Mouse (Mus musculus) kidney, embryonic 14.5 days (tissue): ENCODE results near the gene Hoxb5. TPM values are rescaled to one million over a fixed set of nuclear protein-coding genes. Genes with fewer than 3 reads are reported as not detected.

ENCODE experiments used
- ATAC-seq: fragments of 200-750 bp; cut with Nextera tagmentation; 2 replicates; pipeline ENCODE4 v1.8.0; 2017; ENCODE audit warnings: moderate number of reproducible peaks, mild to moderate bottlenecking, moderate TSS enrichment, moderate library complexity; ENCODE audit not compliant: low FRiP score, low TSS enrichment
- H3K27ac ChIP-seq: fragments of 300-500 bp; sonication (generic); 2 replicates; pipeline ENCODE4 v1.5.1; 2014; ENCODE audit warnings: low read depth, mild to moderate bottlenecking, low read length, moderate library complexity, mixed read lengths
- H3K27me3 ChIP-seq: fragments of 300-500 bp; sonication (generic); 2 replicates; pipeline ENCODE4 v1.6.1; 2014; ENCODE audit warnings: mild to moderate bottlenecking, low read length; ENCODE audit not compliant: control insufficient read depth, insufficient read depth
- H3K36me3 ChIP-seq: fragments of 300-500 bp; sonication (generic); 2 replicates; pipeline ENCODE4 v1.6.1; 2014; ENCODE audit warnings: low read length, mixed read lengths; ENCODE audit not compliant: control insufficient read depth, insufficient read depth
- H3K4me1 ChIP-seq: fragments of 300-500 bp; sonication (generic); 2 replicates; pipeline ENCODE4 v1.6.1; 2014; ENCODE audit warnings: low read length, mixed read lengths; ENCODE audit not compliant: control insufficient read depth, insufficient read depth
- H3K4me2 ChIP-seq: fragments of 300-500 bp; sonication (generic); replicated peaks from 2 replicates; pipeline ENCODE4 v1.6.1; 2014; ENCODE audit warnings: low read depth, mild to moderate bottlenecking, low read length
- H3K4me3 ChIP-seq: fragments of 300-500 bp; sonication (generic); 2 replicates; pipeline ENCODE4 v1.5.1; 2014; ENCODE audit warnings: mild to moderate bottlenecking, low read length
- H3K9ac ChIP-seq: fragments of 300-500 bp; sonication (generic); 2 replicates; pipeline ENCODE4 v1.6.1; 2014; ENCODE audit warnings: low read depth, mild to moderate bottlenecking, low read length, moderate library complexity
- H3K9me3 ChIP-seq: fragments of 300-500 bp; sonication (generic); 2 replicates; pipeline ENCODE4 v1.6.1; 2016; ENCODE audit warnings: low read length; ENCODE audit not compliant: control insufficient read depth
- WGBS: fragments of 180-500 bp; shearing (Covaris S2); extraction: QIAGEN DNeasy Blood & Tissue Kit; methylation state at CpG from one replicate; pipeline ENCODE4 v1.1.7; 2014; 5-methylcytosine and 5-hydroxymethylcytosine counted together
- polyA plus RNA-seq: library from polyadenylated mRNA; unstranded; fragments of >200 nt; fragmentation: Nextera tagmentation; extraction: Ambion mirVana; gene quantifications from 2 replicates; pipeline ENCODE4 v1.2.1, GENCODE M21; 2014

Gene Hoxb5
- polyA plus RNA-seq, 1 experiment from 2014 or later: 24.3 TPM

- Histone ChIP-seq H3K9ac (peak overlapping the region; percentile 56; the same call in 1 of the 2 replicates), H3K36me3 (peaks cover 33% of the 10 kb centered on the region), H3K9me3 (no peaks in the 10 kb centered on the region), H3K27ac (peak overlapping the region; percentile 99), H3K4me2 (peak overlapping the region; percentile 39), H3K4me3 (peak overlapping the region; percentile 26; the same call in 1 of the 2 replicates), H3K4me1 (peaks cover 76% of the 10 kb centered on the region), H3K27me3 (no peaks in the 10 kb centered on the region)
- no peak for ATAC-seq
- WGBS: 7% methylated on average over 21 of the region's 21 CpGs
These were observed 45.2 kb downstream of the Hoxb5 start for GRCm38 (mm10) chr11:96348141-96348928.

GRCm38 (mm10) chr11:96348988-96349387, 45.9 kb downstream of the Hoxb5 start:
- WGBS: 9% methylated on average over 3 of the region's 3 CpGs
- Histone ChIP-seq H3K4me1 (peaks cover 69% of the 10 kb centered on the region), H3K27me3 (no peaks in the 10 kb centered on the region), H3K27ac (peak overlapping the region; percentile 99), H3K9ac (peak overlapping the region; percentile 56; the same call in 1 of the 2 replicates), H3K4me3 (peak overlapping the region; percentile 26; the same call in 1 of the 2 replicates), H3K4me2 (peak overlapping the region; percentile 39), H3K36me3 (peaks cover 35% of the 10 kb centered on the region), H3K9me3 (no peaks in the 10 kb centered on the region)
- ATAC-seq: no peak

DNA sequence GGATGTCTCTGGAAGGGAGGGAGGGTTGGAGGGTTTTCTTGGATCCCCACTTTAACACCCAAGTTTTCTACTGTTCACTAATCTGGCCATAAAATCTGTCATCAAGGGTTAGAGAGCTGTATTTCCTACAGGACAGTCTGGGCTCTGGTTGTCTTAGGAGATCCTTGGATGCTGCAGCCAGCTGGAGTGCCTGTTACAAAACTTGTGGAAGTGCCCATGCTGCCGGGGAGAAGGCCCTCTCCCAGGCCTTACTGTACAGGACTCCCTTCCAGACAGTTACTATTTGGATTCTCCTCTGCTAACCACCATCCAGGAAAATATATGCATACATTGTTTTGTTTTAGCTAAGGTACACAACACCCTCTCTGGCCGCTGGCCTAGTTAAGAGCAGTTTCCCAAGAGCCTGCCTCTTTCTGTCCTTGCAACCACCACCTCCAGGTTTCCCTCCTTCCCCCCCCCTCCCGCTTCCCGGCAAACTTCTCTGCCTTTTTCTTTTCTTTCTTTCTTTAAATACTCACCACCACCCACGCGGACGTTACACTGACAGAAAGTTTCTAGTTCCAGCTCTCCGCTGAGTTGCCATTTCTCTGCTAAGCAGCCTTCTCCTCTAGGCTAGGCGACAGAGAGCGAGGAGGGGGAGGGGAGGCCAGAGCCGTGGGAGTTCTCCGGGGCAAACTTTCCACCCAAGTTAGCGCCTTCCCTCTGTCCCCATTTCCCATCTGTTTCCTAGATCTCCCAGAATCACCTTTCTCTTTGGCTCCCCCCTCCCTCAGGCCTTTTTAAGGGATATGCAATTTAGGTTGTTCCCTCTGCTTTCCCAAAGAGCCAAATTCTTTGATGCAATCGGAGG, 46.6 kb downstream of the Hoxb5 start:
- peak overlapping the region; percentile 56 for H3K9ac ChIP-seq
- peaks cover 62% of the 10 kb centered on the region for H3K4me1 ChIP-seq
- H3K4me2 ChIP-seq: peak overlapping the region; percentile 39
- H3K36me3 ChIP-seq: peaks cover 28% of the 10 kb centered on the region
- ATAC-seq: peak; percentile 1; the same call in 1 of the 2 replicates
- peak overlapping the region; percentile 99 for H3K27ac ChIP-seq
- no peaks in the 10 kb centered on the region for H3K27me3 ChIP-seq
- 1% methylated on average over 14 of the region's 14 CpGs for WGBS
- no peaks in the 10 kb centered on the region for H3K9me3 ChIP-seq
- peak overlapping the region; percentile 26 for H3K4me3 ChIP-seq

- Histone ChIP-seq H3K4me3 (peak within 1 kb of the TSS; percentile 26), H3K27ac (peak within 1 kb of the TSS; percentile 99), H3K27me3 (no peaks in the 10 kb centered on the region), H3K36me3 (peaks cover 25% of the 10 kb centered on the region; the same call in 1 of the 2 replicates), H3K4me2 (peak within 1 kb of the TSS; percentile 91), H3K9ac (peak within 1 kb of the TSS; percentile 100), H3K9me3 (no peaks in the 10 kb centered on the region), H3K4me1 (peaks cover 56% of the 10 kb centered on the region)
- no peak for ATAC-seq
- WGBS: 0% methylated on average over 2 of the region's 2 CpGs
These were observed 47.1 kb downstream of the Hoxb5 start, which contains the start of gene Hoxb2 for GRCm38 (mm10) chr11:96350341-96350624. TSS of gene Hoxb2 (plus strand) at chr11:96350525.

GRCm38 (mm10) chr11:96350791-96351190, 47.7 kb downstream of the Hoxb5 start:
- Histone ChIP-seq H3K36me3 (peaks cover 21% of the 10 kb centered on the region; the same call in 1 of the 2 replicates), H3K4me1 (peaks cover 51% of the 10 kb centered on the region), H3K9ac (peak overlapping the region; percentile 100; the same call in 1 of the 2 replicates), H3K27ac (peak overlapping the region; percentile 99), H3K4me3 (peak overlapping the region; percentile 6), H3K9me3 (no peaks in the 10 kb centered on the region), H3K27me3 (no peaks in the 10 kb centered on the region), H3K4me2 (peak overlapping the region; percentile 91)
- 22% methylated on average over 2 of the region's 2 CpGs for WGBS
- ATAC-seq: no peak

- H3K27me3 ChIP-seq: no peaks in the 10 kb centered on the region
- H3K27ac ChIP-seq: peak overlapping the region; percentile 99
These were observed 48.2 kb downstream of the Hoxb5 start for GRCm38 (mm10) chr11:96351312-96351711.

DNA sequence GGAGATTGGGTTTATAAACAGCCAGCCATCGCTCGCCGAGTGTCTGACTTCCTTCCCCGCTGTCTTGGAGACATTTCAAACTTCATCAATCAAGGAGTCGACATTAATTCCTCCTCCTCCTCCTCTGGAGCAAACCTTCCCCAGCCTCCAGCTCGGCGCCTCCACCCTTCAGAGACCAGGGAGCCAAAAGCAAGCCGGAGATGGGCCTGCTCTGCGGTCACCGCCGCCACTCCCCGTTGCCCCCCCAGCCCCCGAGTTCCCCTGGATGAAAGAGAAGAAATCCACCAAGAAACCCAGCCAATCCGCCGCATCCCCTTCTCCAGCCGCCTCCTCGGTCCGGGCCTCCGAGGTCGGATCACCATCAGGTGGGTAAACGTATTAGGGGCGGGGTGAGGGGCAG, 48.7 kb downstream of the Hoxb5 start:
- Histone ChIP-seq H3K4me1 (peaks cover 46% of the 10 kb centered on the region), H3K27me3 (no peaks in the 10 kb centered on the region), H3K36me3 (peaks cover 11% of the 10 kb centered on the region; the same call in 1 of the 2 replicates)

More at GRCm38 (mm10) chr11:96351312-96351711, 48.2 kb downstream of the Hoxb5 start:
- Histone ChIP-seq H3K4me3 (peak overlapping the region; percentile 94), H3K4me2 (peak overlapping the region; percentile 91), H3K9me3 (no peaks in the 10 kb centered on the region), H3K36me3 (peaks cover 16% of the 10 kb centered on the region; the same call in 1 of the 2 replicates), H3K9ac (peak overlapping the region; percentile 100), H3K4me1 (peaks cover 51% of the 10 kb centered on the region)
- no peak for ATAC-seq
- WGBS: 4% methylated on average over 11 of the region's 11 CpGs

GRCm38 (mm10) chr11:96352691-96353521, 49.8 kb downstream of the Hoxb5 start:
- Histone ChIP-seq H3K9me3 (no peaks in the 10 kb centered on the region), H3K4me3 (peak overlapping the region; percentile 94), H3K4me1 (peaks cover 38% of the 10 kb centered on the region), H3K4me2 (peak overlapping the region; percentile 91), H3K27ac (peak overlapping the region; percentile 99), H3K9ac (peak overlapping the region; percentile 100), H3K36me3 (peaks cover 7% of the 10 kb centered on the region; the same call in 1 of the 2 replicates), H3K27me3 (no peaks in the 10 kb centered on the region)
- ATAC-seq: peak; percentile 36; the same call in 1 of the 2 replicates
- under 1% methylated on average over 75 of the region's 75 CpGs for WGBS

More for the DNA sequence above, 48.7 kb downstream of the Hoxb5 start:
- WGBS: 2% methylated on average over 22 of the region's 22 CpGs
- peak; percentile 56 for ATAC-seq
- H3K4me3 ChIP-seq: peak overlapping the region; percentile 94
- H3K9me3 ChIP-seq: no peaks in the 10 kb centered on the region
- peak overlapping the region; percentile 100 for H3K9ac ChIP-seq
- H3K4me2 ChIP-seq: peak overlapping the region; percentile 91
- peak overlapping the region; percentile 99 for H3K27ac ChIP-seq
